Mouse (Mus musculus) brown adipose tissue, adult 24 weeks (tissue): ENCODE results near the gene Serpina3k. TPM values are rescaled to one million over a fixed set of nuclear protein-coding genes. Genes with fewer than 3 reads are reported as not detected.
"Not testable (repeated sequence)": the region's sequence is repeated elsewhere in the genome, so short reads cannot be mapped to it uniquely, and the experiment has no call there.

ENCODE experiments used
- H3K27ac ChIP-seq: fragments of 200-500 bp; replicated peaks from 2 replicates; pipeline ENCODE4 v1.5.1; 2012; ENCODE audit warnings: low read depth, mild to moderate bottlenecking, low read length
- H3K4me1 ChIP-seq: fragments of 200-500 bp; 2 replicates; pipeline ENCODE4 v1.6.1; 2012; ENCODE audit warnings: low read length, mixed read lengths; ENCODE audit not compliant: control insufficient read depth, insufficient read depth, insufficient read length
- H3K4me3 ChIP-seq: fragments of 200-500 bp; 2 replicates; pipeline ENCODE4 v1.5.1; 2012; ENCODE audit warnings: low read depth, mild to moderate bottlenecking, low read length, moderate library complexity; ENCODE audit not compliant: insufficient read depth
- polyA plus RNA-seq: library from polyadenylated mRNA; stranded (reverse); fragments of >200 nt; gene quantifications from 2 replicates; pipeline ENCODE4 v1.2.4, GENCODE M21; 2012; ENCODE audit not compliant: missing spikeins, insufficient read depth, insufficient read length

Gene Serpina3k
- polyA plus RNA-seq, 1 experiment: 2.7 TPM

DNA sequence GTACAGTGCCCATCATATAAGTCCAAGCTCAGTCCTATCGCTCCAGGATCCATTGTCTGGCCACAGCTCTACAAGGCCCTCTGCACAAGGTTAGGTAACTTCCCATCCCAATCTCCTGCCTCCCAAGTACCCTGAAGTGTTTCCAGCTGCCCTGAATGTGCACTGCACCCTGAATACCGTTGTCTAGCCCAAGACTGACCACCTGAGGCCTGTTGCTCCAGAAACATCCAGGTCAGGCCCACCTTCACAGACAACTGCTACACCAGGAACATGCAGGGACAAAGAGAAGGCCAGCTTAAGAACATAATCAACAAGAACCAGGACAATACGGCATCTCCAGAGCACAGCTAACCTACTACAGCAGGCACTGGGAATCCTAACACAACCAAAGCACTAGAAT lies 31.7 kb downstream of the Serpina3k start:
- Histone ChIP-seq H3K4me1 (no peaks in the 10 kb centered on the region), H3K27ac (no peak overlapping the region), H3K4me3 (no peak overlapping the region)

- not testable (repeated sequence) for H3K4me1 ChIP-seq, H3K27ac ChIP-seq, H3K4me3 ChIP-seq
Observed at GRCm38 (mm10) chr12:104377179-104377578, 38.9 kb downstream of the Serpina3k start.

- not testable (repeated sequence) for H3K4me1 ChIP-seq, H3K4me3 ChIP-seq, H3K27ac ChIP-seq
Observed at GRCm38 (mm10) chr12:104378351-104378750, 40.1 kb downstream of the Serpina3k start.

- H3K4me1 ChIP-seq, H3K4me3 ChIP-seq, H3K27ac ChIP-seq: not testable (repeated sequence)
Observed at GRCm38 (mm10) chr12:104378815-104379214, 40.5 kb downstream of the Serpina3k start.

- H3K27ac ChIP-seq: no peak overlapping the region
Observed at GRCm38 (mm10) chr12:104379856-104380255, 41.6 kb downstream of the Serpina3k start.

DNA sequence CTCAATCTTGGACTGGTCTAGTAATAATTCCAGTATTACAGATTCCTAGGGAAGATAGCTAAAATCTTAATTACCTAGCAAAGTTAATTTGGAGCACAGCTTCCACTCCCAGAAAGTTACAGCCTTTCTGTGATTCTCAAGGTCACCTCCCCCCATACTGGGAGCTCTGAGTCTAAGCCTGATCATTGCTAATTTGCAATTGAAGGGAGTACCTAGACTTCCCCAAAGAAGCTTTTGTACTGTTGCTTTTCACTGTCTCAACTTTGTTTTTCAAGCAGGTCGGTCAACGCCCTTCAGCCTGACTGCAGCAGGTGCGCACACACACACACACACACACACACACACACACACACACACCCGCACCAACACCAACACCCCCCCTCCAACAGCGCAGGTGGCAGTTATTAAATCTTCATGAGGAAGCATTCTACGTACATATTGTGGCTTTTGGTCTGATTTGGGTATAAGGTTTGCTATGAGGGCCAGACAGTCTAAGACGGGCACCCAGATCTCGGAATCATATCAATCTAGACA lies 42.9 kb downstream of the Serpina3k start:
- H3K4me3 ChIP-seq, H3K4me1 ChIP-seq, H3K27ac ChIP-seq: not testable (repeated sequence)

More at GRCm38 (mm10) chr12:104379856-104380255, 41.6 kb downstream of the Serpina3k start:
- Histone ChIP-seq H3K4me1 (no peaks in the 10 kb centered on the region), H3K4me3 (no peak overlapping the region)

DNA sequence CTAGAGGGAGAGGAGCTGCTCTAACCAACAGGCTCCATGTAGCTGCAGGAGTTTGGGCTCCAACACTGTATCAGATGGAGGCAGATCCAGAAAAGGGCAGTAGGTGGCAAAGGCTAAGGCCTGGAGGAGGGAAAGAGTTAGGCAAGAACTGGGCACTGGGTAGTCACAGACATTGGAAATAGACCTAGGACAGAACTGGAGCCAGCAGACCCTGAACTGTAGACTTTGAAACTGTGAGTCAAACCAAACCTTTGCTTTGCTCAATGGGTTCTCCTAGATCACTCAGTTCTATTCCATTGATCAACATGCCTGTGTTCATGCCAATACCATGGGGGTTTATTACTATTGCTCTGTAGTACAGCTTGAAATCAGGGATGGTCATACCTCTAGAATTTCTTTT lies 47.7 kb downstream of the Serpina3k start:
- H3K4me3 ChIP-seq, H3K27ac ChIP-seq, H3K4me1 ChIP-seq: not testable (repeated sequence)

GRCm38 (mm10) chr12:104386878-104387277 lies 48.6 kb downstream of the Serpina3k start:
- not testable (repeated sequence) for H3K4me1 ChIP-seq, H3K27ac ChIP-seq, H3K4me3 ChIP-seq

DNA sequence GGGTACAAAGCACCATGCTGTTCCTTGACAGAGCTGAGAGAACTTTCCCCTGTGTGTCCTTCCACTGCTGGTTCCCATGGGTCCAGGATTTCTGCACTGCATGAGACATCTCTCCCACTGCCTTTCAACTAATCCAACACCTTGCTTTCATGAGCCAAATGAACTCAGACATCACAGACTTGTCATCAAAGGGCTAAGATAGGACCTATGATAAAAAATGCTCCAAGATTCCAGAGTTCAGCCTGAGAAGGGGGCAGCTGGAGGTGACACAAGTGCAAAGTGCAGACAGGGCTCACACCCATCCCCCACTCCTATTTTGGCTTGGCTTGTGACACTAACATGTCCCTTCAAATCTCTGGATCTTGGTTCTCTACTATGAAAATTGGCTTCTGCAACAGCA lies 50.2 kb downstream of the Serpina3k start:
- H3K27ac ChIP-seq: no peak overlapping the region
- no peak overlapping the region for H3K4me3 ChIP-seq
- no peaks in the 10 kb centered on the region for H3K4me1 ChIP-seq

GRCm38 (mm10) chr12:104391057-104391456 lies 52.8 kb downstream of the Serpina3k start:
- not testable (repeated sequence) for H3K4me3 ChIP-seq, H3K4me1 ChIP-seq, H3K27ac ChIP-seq

Other genes with a start within 250 kb of the Serpina3k start
- gene Serpina5, start 237.4 kb upstream of the Serpina3k start, polyA plus RNA-seq: not detected in 2 replicates
- gene Serpina3a, start 225.8 kb upstream of the Serpina3k start, polyA plus RNA-seq: not detected in 2 replicates
- not detected in 2 replicates for gene Serpina3b, start 210.5 kb upstream of the Serpina3k start, polyA plus RNA-seq
- 13.7 and 14.2 TPM in 2 replicates for gene Serpina3c, start 184.6 kb upstream of the Serpina3k start, polyA plus RNA-seq
- not detected in 2 replicates for gene Serpina3f, start 123.9 kb upstream of the Serpina3k start, polyA plus RNA-seq
- not detected in 2 replicates for gene Serpina3g, start 102.2 kb upstream of the Serpina3k start, polyA plus RNA-seq
- not detected in 2 replicates for gene Serpina3i, start 75.4 kb upstream of the Serpina3k start, polyA plus RNA-seq
- gene Serpina3j, start 23.9 kb upstream of the Serpina3k start, polyA plus RNA-seq: 0.48 TPM in 1 of 2 replicates, not detected in the other
- gene Serpina3m, start within 50 bp of the Serpina3k start, polyA plus RNA-seq: not detected in 2 replicates
- 14.6 and 16.0 TPM in 2 replicates for gene Serpina3n, start 68.2 kb downstream of the Serpina3k start, polyA plus RNA-seq
- not detected in 2 replicates for gene Gsc, start 134.8 kb downstream of the Serpina3k start, polyA plus RNA-seq